Mouse (Mus musculus): Measurements from ENCODE around the gene Gxylt1. TPM values are rescaled to one million over a fixed set of nuclear protein-coding genes. Genes with fewer than 3 reads are reported as not detected.

The Gxylt1 gene
- total and polyA plus RNA-seq, 2 experiments from 2014 or later, result 3.1 to 4.0 TPM

GRCm38 (mm10) chr15:93270289-93270855 is 4.6 kb downstream of the Gxylt1 start:
- TF ChIP-seq CTCF (IDR thresholded peaks at IDR 0.05; ENCODE audit: low read depth), result no peak
- ATAC-seq (no peak), DNase-seq (ENCODE audit: low spot score) (no peak)
- Histone ChIP-seq H3K27ac (no peak overlapping the region), H3K4me1 (ENCODE audit: insufficient read depth, low read length) (peaks cover 11% of the 10 kb centered on the region), H3K9ac (replicated peaks; ENCODE audit: low read length) (no peak overlapping the region), H3K27me3 (ENCODE audit: insufficient read depth, low read length) (no peaks in the 10 kb centered on the region), H3K4me3 (ENCODE audit: low read length) (no peak overlapping the region), H3K4me2 (ENCODE audit: low read depth, low read length) (no peak overlapping the region), H3K9me3 (ENCODE audit: low read length) (no peaks in the 10 kb centered on the region), H3K36me3 (ENCODE audit: insufficient read depth, low read length) (no peaks in the 10 kb centered on the region)
- WGBS, result 76% methylated on average over 9 of the region's 9 CpGs

DNA sequence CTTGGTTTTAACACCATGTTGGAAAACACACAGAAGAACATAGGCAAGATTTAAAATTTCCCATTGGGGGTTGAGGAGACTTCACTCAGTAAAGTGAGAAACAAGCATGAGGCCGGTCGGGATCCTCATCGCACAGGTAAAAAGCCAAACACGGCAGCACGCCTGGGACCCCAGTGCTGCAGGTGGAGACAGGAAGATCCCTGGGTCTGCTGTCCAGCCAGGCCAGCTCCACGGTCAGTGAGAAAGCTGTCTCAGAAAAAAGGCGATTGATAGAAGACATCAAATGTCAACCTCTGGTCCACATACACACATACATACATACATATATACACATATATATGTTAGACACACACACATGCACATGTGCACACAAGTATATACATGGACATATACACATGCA is 5.4 kb downstream of the Gxylt1 start:
- H3K27ac ChIP-seq, result no peak overlapping the region
- H3K36me3 ChIP-seq (ENCODE audit: insufficient read depth, low read length), result no peaks in the 10 kb centered on the region
- H3K9ac ChIP-seq (replicated peaks; ENCODE audit: low read length), result no peak overlapping the region
- DNase-seq (ENCODE audit: low spot score) (no peak), ATAC-seq (no peak)
- 94% methylated on average over 7 of the region's 7 CpGs for WGBS
- TF ChIP-seq CTCF (IDR thresholded peaks at IDR 0.05; ENCODE audit: low read depth), result no peak
- no peak overlapping the region for H3K4me3 ChIP-seq (ENCODE audit: low read length)
- no peak overlapping the region for H3K4me2 ChIP-seq (ENCODE audit: low read depth, low read length)
- H3K27me3 ChIP-seq (ENCODE audit: insufficient read depth, low read length), result no peaks in the 10 kb centered on the region
- peaks cover 11% of the 10 kb centered on the region for H3K4me1 ChIP-seq (ENCODE audit: insufficient read depth, low read length)
- H3K9me3 ChIP-seq (ENCODE audit: low read length), result no peaks in the 10 kb centered on the region

DNA sequence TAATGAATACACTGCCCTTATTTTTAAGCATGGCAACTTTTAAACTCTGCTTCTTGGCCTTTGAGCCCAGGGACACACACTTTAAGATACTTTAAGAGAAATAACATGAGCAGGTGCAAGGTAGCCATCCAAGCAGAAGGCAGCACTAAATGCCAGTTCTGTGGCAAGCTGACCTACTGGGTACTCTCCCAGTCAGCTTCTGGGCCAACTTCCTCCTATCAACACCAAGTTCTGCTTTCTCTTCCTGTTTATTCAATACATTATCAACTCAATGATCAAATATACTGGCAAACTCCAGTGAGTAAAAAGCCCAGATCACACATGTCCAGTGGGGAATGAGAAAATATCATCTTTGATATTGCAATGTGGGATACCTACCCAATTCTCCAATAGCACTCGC is 7.0 kb downstream of the Gxylt1 start:
- no peak overlapping the region for H3K27ac ChIP-seq
- H3K36me3 ChIP-seq (ENCODE audit: insufficient read depth, low read length), result no peaks in the 10 kb centered on the region
- ATAC-seq, result no peak
- H3K4me2 ChIP-seq (ENCODE audit: low read depth, low read length), result no peak overlapping the region
- no peak for DNase-seq (ENCODE audit: low spot score)
- 98% methylated on average over 1 of the region's 1 CpGs for WGBS
- peaks cover 5% of the 10 kb centered on the region; the same call in 1 of the 2 replicates for H3K4me1 ChIP-seq (ENCODE audit: insufficient read depth, low read length)
- no peak overlapping the region for H3K4me3 ChIP-seq (ENCODE audit: low read length)
- TF ChIP-seq CTCF (IDR thresholded peaks at IDR 0.05; ENCODE audit: low read depth), result no peak
- no peak overlapping the region for H3K9ac ChIP-seq (replicated peaks; ENCODE audit: low read length)
- H3K9me3 ChIP-seq (ENCODE audit: low read length), result no peaks in the 10 kb centered on the region
- H3K27me3 ChIP-seq (ENCODE audit: insufficient read depth, low read length), result no peaks in the 10 kb centered on the region

- no peak for TF ChIP-seq CTCF (IDR thresholded peaks at IDR 0.05; ENCODE audit: low read depth)
- WGBS, result 79% methylated on average over 8 of the region's 8 CpGs
Measured at GRCm38 (mm10) chr15:93267479-93267878, 7.5 kb downstream of the Gxylt1 start.

DNA sequence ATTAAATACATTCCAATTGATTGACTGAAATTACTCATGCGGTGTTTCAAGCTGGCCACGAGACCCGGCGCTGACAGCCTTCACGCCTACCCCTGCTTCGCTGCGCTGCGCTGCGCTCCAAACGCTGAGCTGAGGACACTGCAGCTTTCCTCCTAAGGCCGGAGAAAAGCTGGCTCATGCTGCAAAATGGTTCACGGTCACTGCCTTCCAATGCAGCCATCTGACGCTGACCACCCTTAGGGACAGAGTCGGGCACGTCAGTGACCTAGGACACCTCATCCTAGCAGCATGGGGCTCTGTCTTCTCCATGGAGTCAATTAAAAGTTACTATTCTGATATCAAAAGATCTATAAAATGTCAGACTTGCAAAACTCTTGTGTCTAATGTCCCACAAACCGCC is 8.6 kb downstream of the Gxylt1 start:
- Histone ChIP-seq H3K27ac (no peak overlapping the region), H3K36me3 (ENCODE audit: insufficient read depth, low read length) (no peaks in the 10 kb centered on the region), H3K9ac (replicated peaks; ENCODE audit: low read length) (no peak overlapping the region), H3K27me3 (ENCODE audit: insufficient read depth, low read length) (no peaks in the 10 kb centered on the region), H3K4me2 (ENCODE audit: low read depth, low read length) (no peak overlapping the region), H3K4me1 (ENCODE audit: insufficient read depth, low read length) (0 out of 2 replicates have a peak, but pooled peaks cover 5% of the 10 kb centered on the region), H3K4me3 (ENCODE audit: low read length) (no peak overlapping the region), H3K9me3 (ENCODE audit: low read length) (no peaks in the 10 kb centered on the region)
- peak; percentile 50 for DNase-seq (ENCODE audit: low spot score)
- peak; percentile 59 for ATAC-seq
- TF ChIP-seq CTCF (IDR thresholded peaks at IDR 0.05; ENCODE audit: low read depth), result peak; percentile 5; the same call in 1 of the 2 replicates
- WGBS, result 50% methylated on average over 16 of the region's 16 CpGs

More at GRCm38 (mm10) chr15:93267479-93267878, 7.5 kb downstream of the Gxylt1 start:
- ATAC-seq, result no peak
- no peak overlapping the region for H3K27ac ChIP-seq
- no peak overlapping the region for H3K4me2 ChIP-seq (ENCODE audit: low read depth, low read length)
- no peaks in the 10 kb centered on the region for H3K27me3 ChIP-seq (ENCODE audit: insufficient read depth, low read length)
- no peaks in the 10 kb centered on the region for H3K36me3 ChIP-seq (ENCODE audit: insufficient read depth, low read length)
- H3K9ac ChIP-seq (replicated peaks; ENCODE audit: low read length), result no peak overlapping the region
- H3K9me3 ChIP-seq (ENCODE audit: low read length), result no peaks in the 10 kb centered on the region
- H3K4me1 ChIP-seq (ENCODE audit: insufficient read depth, low read length), result 0 out of 2 replicates have a peak, but pooled peaks cover 5% of the 10 kb centered on the region
- DNase-seq (ENCODE audit: low spot score), result no peak
- no peak overlapping the region for H3K4me3 ChIP-seq (ENCODE audit: low read length)

DNA sequence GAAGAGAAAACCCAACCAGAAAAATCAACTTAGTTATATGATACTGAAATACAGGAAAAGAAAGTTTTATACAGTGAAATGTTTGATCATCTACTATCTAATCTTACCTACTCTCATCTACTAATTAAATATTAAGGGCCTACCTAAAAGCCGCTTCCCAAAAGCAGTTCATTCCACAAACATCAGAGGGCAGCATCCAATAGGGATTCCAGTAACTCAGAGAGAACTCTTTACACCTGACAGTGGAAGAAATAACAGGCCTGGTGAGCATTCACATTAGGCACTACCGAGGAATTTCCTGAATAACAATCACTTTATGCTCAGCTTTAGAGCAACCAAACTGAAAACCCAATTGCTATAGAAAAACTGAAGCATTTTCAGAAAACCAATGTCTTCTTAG is 9.3 kb downstream of the Gxylt1 start:
- Histone ChIP-seq H3K4me3 (ENCODE audit: low read length) (no peak overlapping the region), H3K36me3 (ENCODE audit: insufficient read depth, low read length) (no peaks in the 10 kb centered on the region), H3K4me1 (ENCODE audit: insufficient read depth, low read length) (0 out of 2 replicates have a peak, but pooled peaks cover 5% of the 10 kb centered on the region), H3K9me3 (ENCODE audit: low read length) (no peaks in the 10 kb centered on the region), H3K9ac (replicated peaks; ENCODE audit: low read length) (no peak overlapping the region), H3K27ac (no peak overlapping the region), H3K27me3 (ENCODE audit: insufficient read depth, low read length) (no peaks in the 10 kb centered on the region), H3K4me2 (ENCODE audit: low read depth, low read length) (no peak overlapping the region)
- peak; percentile 79 for DNase-seq (ENCODE audit: low spot score)
- WGBS, result 40% methylated on average over 2 of the region's 2 CpGs
- no peak for ATAC-seq
- TF ChIP-seq CTCF (IDR thresholded peaks at IDR 0.05; ENCODE audit: low read depth), result peak; percentile 72

- ATAC-seq, result no peak
- Histone ChIP-seq H3K36me3 (ENCODE audit: insufficient read depth, low read length) (no peaks in the 10 kb centered on the region), H3K4me2 (ENCODE audit: low read depth, low read length) (no peak overlapping the region), H3K9ac (replicated peaks; ENCODE audit: low read length) (no peak overlapping the region), H3K27ac (no peak overlapping the region), H3K4me1 (ENCODE audit: insufficient read depth, low read length) (0 out of 2 replicates have a peak, but pooled peaks cover 5% of the 10 kb centered on the region), H3K27me3 (ENCODE audit: insufficient read depth, low read length) (no peaks in the 10 kb centered on the region), H3K9me3 (ENCODE audit: low read length) (no peaks in the 10 kb centered on the region), H3K4me3 (ENCODE audit: low read length) (no peak overlapping the region)
- no peak for DNase-seq (ENCODE audit: low spot score)
- WGBS, result 82% methylated on average over 3 of the region's 3 CpGs
- TF ChIP-seq CTCF (IDR thresholded peaks at IDR 0.05; ENCODE audit: low read depth), result no peak
Measured at GRCm38 (mm10) chr15:93265231-93265630, 9.7 kb downstream of the Gxylt1 start.
